Mouse (Mus musculus) embryonic facial prominence, embryonic 14.5 days (tissue): ENCODE data around the gene Letmd1. TPM values are rescaled to one million over a fixed set of nuclear protein-coding genes. Genes with fewer than 3 reads are reported as not detected.
"Not testable (repeated sequence)": the region's sequence is repeated elsewhere in the genome, so short reads cannot be mapped to it uniquely, and the experiment has no call there.

Source experiments
- ATAC-seq: fragments of 200-750 bp; cut with Nextera tagmentation; 2 replicates; pipeline ENCODE4 v1.8.0; 2017; ENCODE audit warnings: low read depth, moderate number of reproducible peaks, moderate TSS enrichment
- DNase-seq: peaks from one replicate; pipeline ENCODE4 v3.0.0-alpha.2; 2015; ENCODE audit warnings: low spot score
- H3K27ac ChIP-seq: fragments of 300-500 bp; sonication (generic); replicated peaks from 2 replicates; pipeline ENCODE4 v1.5.1; 2014; ENCODE audit warnings: low read depth, mild to moderate bottlenecking, low read length, moderate library complexity
- H3K27me3 ChIP-seq: fragments of 300-500 bp; sonication (generic); replicated peaks from 2 replicates; pipeline ENCODE4 v1.6.1; 2014; ENCODE audit warnings: low read length; ENCODE audit not compliant: control insufficient read depth, insufficient read depth
- H3K36me3 ChIP-seq: fragments of 300-500 bp; sonication (generic); 2 replicates; pipeline ENCODE4 v1.6.1; 2014; ENCODE audit warnings: low read length, mixed read lengths; ENCODE audit not compliant: control insufficient read depth, insufficient read depth
- H3K4me1 ChIP-seq: fragments of 300-500 bp; sonication (generic); 2 replicates; pipeline ENCODE4 v1.6.1; 2014; ENCODE audit warnings: antibody characterized with exemption, low read length; ENCODE audit not compliant: control insufficient read depth, insufficient read depth
- H3K4me2 ChIP-seq: fragments of 300-500 bp; sonication (generic); 2 replicates; pipeline ENCODE4 v1.6.1; 2014; ENCODE audit warnings: low read depth, mild to moderate bottlenecking, low read length, moderate library complexity, mixed read lengths
- H3K4me3 ChIP-seq: fragments of 300-500 bp; sonication (generic); 2 replicates; pipeline ENCODE4 v1.5.1; 2014; ENCODE audit warnings: low read depth, mild to moderate bottlenecking, low read length
- H3K9ac ChIP-seq: fragments of 300-500 bp; sonication (generic); 2 replicates; pipeline ENCODE4 v1.6.1; 2014; ENCODE audit warnings: low read depth, mild to moderate bottlenecking, low read length, moderate library complexity, mixed read lengths
- H3K9me3 ChIP-seq: fragments of 300-500 bp; sonication (generic); 2 replicates; pipeline ENCODE4 v1.6.1; 2016; ENCODE audit warnings: low read length; ENCODE audit not compliant: control insufficient read depth
- WGBS: fragments of 180-500 bp; shearing (Covaris S2); extraction: QIAGEN DNeasy Blood & Tissue Kit; methylation state at CpG from one replicate; pipeline ENCODE4 v1.1.7; 2014; 5-methylcytosine and 5-hydroxymethylcytosine counted together
- polyA plus RNA-seq: library from polyadenylated mRNA; unstranded; fragments of >200 nt; fragmentation: Nextera tagmentation; extraction: Ambion mirVana; gene quantifications from 2 replicates; pipeline ENCODE4 v1.2.1, GENCODE M21; 2014

The Letmd1 gene
- polyA plus RNA-seq, 1 experiment from 2014 or later = 26.6 TPM

DNA sequence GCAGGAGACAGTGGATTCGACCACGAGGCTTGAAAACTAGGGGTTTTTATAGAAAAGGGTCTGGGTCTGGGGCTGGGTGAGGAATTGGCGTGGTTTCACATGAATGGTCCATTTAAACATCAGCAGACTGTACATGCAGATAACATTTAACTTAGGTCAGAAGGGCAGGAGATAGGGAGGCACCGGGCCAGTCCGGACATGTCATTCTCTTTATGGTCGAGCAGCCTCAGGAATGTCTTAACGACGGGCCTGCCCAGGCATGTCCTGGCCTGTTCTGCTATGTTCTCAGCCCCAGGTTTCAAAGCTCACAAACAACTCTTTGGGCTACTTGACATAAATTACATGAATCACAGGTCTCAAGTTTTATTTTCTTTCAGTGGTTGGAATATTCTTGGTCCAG is 30.7 kb downstream of the Letmd1 start:
- H3K27me3 ChIP-seq, H3K9ac ChIP-seq, H3K9me3 ChIP-seq, ATAC-seq, H3K4me2 ChIP-seq, H3K4me3 ChIP-seq, DNase-seq, H3K4me1 ChIP-seq, H3K27ac ChIP-seq: not testable (repeated sequence)
- WGBS = 85% methylated on average over 8 of the region's 8 CpGs
- peaks cover 13% of the 10 kb centered on the region; the same call in 1 of the 2 replicates for H3K36me3 ChIP-seq

DNA sequence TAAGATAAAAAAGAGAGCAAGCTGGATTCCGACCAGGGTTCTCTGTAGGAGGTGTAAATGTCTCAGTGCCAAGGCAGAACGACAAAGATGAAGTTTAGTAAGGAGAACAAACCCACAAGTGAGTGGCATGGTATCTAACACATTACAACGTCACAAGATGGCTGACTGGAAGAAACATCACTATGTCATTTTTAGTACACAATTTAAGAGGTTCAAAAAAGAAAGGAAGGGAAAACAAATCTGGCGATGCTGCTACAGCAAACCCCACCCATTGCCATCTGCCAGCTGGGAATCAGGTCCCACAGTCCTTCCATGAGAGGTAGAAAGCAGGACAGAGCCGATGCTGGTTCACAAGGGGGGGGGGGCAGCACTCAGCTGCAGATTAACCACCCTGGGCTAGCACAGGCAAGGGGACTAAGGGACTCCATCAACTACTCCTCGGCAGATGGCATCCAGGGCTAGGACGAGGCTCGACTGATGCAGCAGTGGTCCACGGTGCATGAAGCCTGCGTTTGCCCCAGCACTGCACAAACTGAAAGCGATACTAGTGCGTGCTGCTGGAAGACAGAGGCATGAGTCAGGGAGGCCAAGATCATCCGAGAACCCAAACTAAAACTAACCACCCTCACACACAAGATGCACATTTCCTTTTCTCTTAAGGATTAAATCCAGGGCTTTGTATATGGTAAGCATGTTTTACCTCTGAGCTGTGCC is 39.8 kb downstream of the Letmd1 start:
- 85% methylated on average over 13 of the region's 13 CpGs for WGBS
- Histone ChIP-seq H3K9me3 (no peaks in the 10 kb centered on the region), H3K4me3 (no peak overlapping the region), H3K27me3 (no peaks in the 10 kb centered on the region), H3K36me3 (peaks cover 73% of the 10 kb centered on the region), H3K27ac (no peak overlapping the region), H3K9ac (no peak overlapping the region), H3K4me2 (no peak overlapping the region), H3K4me1 (no peaks in the 10 kb centered on the region)
- ATAC-seq (no peak), DNase-seq (no peak)

GRCm38 (mm10) chr15:100510072-100510471 is 41.2 kb downstream of the Letmd1 start:
- Histone ChIP-seq H3K9me3 (no peaks in the 10 kb centered on the region), H3K4me1 (no peaks in the 10 kb centered on the region), H3K4me2 (no peak overlapping the region), H3K9ac (no peak overlapping the region), H3K27me3 (no peaks in the 10 kb centered on the region), H3K4me3 (no peak overlapping the region), H3K36me3 (peaks cover 73% of the 10 kb centered on the region), H3K27ac (no peak overlapping the region)
- no peak for ATAC-seq
- DNase-seq = no peak
- WGBS = 91% methylated on average over 11 of the region's 11 CpGs

- Histone ChIP-seq H3K9me3 (no peaks in the 10 kb centered on the region), H3K9ac (no peak overlapping the region), H3K36me3 (peaks cover 71% of the 10 kb centered on the region), H3K4me1 (no peaks in the 10 kb centered on the region), H3K27me3 (no peaks in the 10 kb centered on the region), H3K4me2 (no peak overlapping the region), H3K27ac (no peak overlapping the region), H3K4me3 (no peak overlapping the region)
- 93% methylated on average over 4 of the region's 4 CpGs for WGBS
- DNase-seq (no peak), ATAC-seq (no peak)
Observed at GRCm38 (mm10) chr15:100513387-100513786, 44.6 kb downstream of the Letmd1 start.

DNA sequence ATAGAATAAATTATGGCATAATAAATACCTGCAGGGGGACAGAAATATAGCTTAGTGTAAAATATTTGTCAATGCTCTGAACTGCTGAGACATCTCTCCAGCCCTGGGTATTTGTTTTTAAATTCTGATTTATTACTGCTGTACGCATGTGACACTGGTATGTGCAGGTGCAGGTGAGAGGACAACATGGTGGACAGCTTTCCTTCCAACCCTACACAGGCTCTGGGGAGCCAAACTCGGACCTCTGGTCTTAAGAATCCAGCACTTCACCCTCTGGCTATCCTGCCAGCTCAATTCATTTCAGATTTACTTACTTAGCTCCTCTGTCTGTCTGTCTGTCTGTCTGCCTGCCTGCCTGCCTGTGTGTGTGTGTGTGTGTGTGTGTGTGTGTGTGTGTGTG is 46.3 kb downstream of the Letmd1 start:
- no peak for ATAC-seq
- WGBS = 80% methylated on average over 2 of the region's 2 CpGs
- no peak for DNase-seq
- Histone ChIP-seq H3K36me3 (peaks cover 81% of the 10 kb centered on the region), H3K9me3 (no peaks in the 10 kb centered on the region), H3K27ac (no peak overlapping the region), H3K4me3 (no peak overlapping the region), H3K4me2 (no peak overlapping the region), H3K27me3 (no peaks in the 10 kb centered on the region), H3K4me1 (no peaks in the 10 kb centered on the region), H3K9ac (no peak overlapping the region)

DNA sequence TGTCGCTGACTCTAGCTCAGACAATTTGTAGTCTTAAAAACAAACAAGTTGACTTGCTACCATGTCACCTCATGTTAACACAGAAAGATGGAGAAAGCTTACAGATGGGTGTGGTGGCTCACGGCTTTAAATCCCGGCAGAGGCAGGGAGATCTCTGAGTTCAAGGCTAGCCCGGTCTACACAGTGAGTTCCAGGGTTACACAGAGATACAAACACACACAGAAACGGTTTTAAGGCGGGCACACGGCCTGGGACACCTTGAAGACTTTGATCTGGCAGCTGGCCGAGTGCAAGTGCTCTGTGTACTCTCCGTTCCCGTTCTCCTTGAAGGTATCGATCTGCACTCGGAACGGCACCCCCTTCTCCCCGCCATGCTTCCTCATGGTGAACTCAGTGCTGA is 51.5 kb downstream of the Letmd1 start:
- 83% methylated on average over 14 of the region's 14 CpGs for WGBS
- ATAC-seq = no peak
- Histone ChIP-seq H3K4me2 (no peak overlapping the region), H3K27ac (no peak overlapping the region), H3K4me1 (no peaks in the 10 kb centered on the region), H3K9me3 (no peaks in the 10 kb centered on the region), H3K9ac (no peak overlapping the region), H3K4me3 (no peak overlapping the region), H3K27me3 (no peaks in the 10 kb centered on the region), H3K36me3 (peaks cover 72% of the 10 kb centered on the region)
- no peak for DNase-seq

DNA sequence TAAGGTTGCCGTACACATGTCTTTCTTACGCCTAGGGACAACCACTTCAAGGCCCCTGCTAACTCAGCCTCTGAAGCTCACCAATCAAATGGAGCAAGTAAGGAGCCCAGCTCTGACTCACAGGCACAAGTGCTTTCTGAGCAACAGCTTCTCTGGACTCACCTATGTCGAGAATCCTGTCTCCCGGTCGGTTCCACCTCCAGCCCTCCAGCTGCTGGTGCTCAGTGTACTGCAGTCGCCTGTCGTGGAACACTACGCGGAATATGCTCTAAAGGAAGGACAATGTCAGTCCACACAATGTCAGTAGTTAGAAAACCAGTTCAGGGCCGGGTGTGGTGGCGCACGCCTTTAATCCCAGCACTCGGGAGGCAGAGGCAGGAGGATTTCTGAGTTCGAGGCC is 56.6 kb downstream of the Letmd1 start:
- no peak overlapping the region for H3K27ac ChIP-seq
- 89% methylated on average over 14 of the region's 14 CpGs for WGBS

GRCm38 (mm10) chr15:100527900-100528299 is 59.1 kb downstream of the Letmd1 start:
- ATAC-seq (no peak), DNase-seq (no peak)
- Histone ChIP-seq H3K4me3 (no peak overlapping the region), H3K4me2 (no peak overlapping the region), H3K27ac (no peak overlapping the region), H3K9me3 (no peaks in the 10 kb centered on the region), H3K36me3 (peaks cover 35% of the 10 kb centered on the region), H3K4me1 (no peaks in the 10 kb centered on the region), H3K9ac (no peak overlapping the region), H3K27me3 (no peaks in the 10 kb centered on the region)
- WGBS = 83% methylated on average over 5 of the region's 5 CpGs

More for the DNA sequence above, 56.6 kb downstream of the Letmd1 start:
- no peaks in the 10 kb centered on the region for H3K9me3 ChIP-seq
- no peak overlapping the region for H3K4me3 ChIP-seq
- no peaks in the 10 kb centered on the region for H3K4me1 ChIP-seq
- no peak overlapping the region for H3K9ac ChIP-seq
- ATAC-seq (no peak), DNase-seq (no peak)
- no peak overlapping the region for H3K4me2 ChIP-seq
- H3K36me3 ChIP-seq = peaks cover 46% of the 10 kb centered on the region
- H3K27me3 ChIP-seq = no peaks in the 10 kb centered on the region
